Mouse (Mus musculus) kidney, embryonic 16.5 days (tissue): Measurements from ENCODE around the gene Sertad2. TPM values are rescaled to one million over a fixed set of nuclear protein-coding genes. Genes with fewer than 3 reads are reported as not detected.

Source experiments
- polyA plus RNA-seq: library from polyadenylated mRNA; unstranded; fragments of >200 nt; fragmentation: Nextera tagmentation; extraction: Ambion mirVana; gene quantifications from 2 replicates; pipeline ENCODE4 v1.2.1, GENCODE M21; 2015

The Sertad2 gene
- polyA plus RNA-seq, 1 experiment from 2014 or later = 33.1 TPM

Other genes starting within 250 kb of the Sertad2 start
- gene Slc1a4, start 210.5 kb upstream of the Sertad2 start, polyA plus RNA-seq = 9.4 and 9.8 TPM in 2 replicates
- gene Aftph, start 198.3 kb downstream of the Sertad2 start, polyA plus RNA-seq = 26.1 and 29.2 TPM in 2 replicates